Mouse (Mus musculus) gastrocnemius, postnatal 10 days (tissue): Measurements from ENCODE around the gene Pacrg. TPM values are rescaled to one million over a fixed set of nuclear protein-coding genes. Genes with fewer than 3 reads are reported as not detected.

Experiments
- DNase-seq: peaks from one replicate; pipeline ENCODE4 v3.0.0; 2021; ENCODE audit warnings: mixed read lengths
- total RNA-seq, 2 experiments: library from RNA; stranded (reverse); gene quantifications; 2 replicates each; pipeline ENCODE4 v1.2.3; 2021

Gene Pacrg
- total RNA-seq, 2 experiments from 2014 or later, result 1.9 to 2.1 TPM

DNA sequence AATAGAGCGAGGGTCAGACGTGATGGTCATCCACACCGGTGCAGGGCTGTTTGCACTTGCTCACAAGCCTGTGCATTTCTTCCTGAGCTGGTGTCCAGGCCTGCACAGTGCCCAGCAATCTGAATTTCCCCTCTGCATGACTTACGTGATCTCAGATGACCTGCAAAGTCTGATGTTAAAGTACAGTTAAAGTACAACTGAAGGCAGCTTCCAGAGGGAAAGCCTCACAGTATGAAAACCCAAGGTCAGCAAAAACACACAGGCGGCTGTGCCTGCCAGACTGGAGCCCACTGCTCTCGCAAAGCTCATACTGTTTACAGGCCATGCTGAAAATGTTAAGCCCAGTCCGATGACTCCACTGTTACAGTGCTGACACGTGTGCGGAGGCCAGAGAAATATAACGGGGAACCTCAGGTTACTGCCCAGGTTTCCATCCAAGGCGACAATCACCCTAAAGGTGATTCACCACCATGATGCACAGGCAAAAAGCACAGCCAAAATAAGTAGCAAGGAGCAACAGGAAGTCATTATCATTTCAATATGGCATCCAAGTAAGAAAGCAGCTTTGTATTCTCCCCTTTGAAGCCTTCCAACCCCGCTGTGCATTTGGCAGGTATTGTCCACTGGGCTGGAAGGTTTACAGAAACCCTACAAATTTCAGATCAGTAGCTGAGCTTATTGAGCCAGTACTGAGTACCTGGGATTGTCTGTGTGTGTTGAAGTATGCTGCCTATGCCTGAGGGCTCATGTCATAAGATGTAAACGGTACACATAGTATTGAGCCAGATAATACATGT is 213.6 kb downstream of the Pacrg start:
- DNase-seq, result no peak

GRCm38 (mm10) chr17:10624699-10625424 is 215.2 kb downstream of the Pacrg start:
- DNase-seq, result no peak

- no peak for DNase-seq
Measured at GRCm38 (mm10) chr17:10620621-10621020, 219.5 kb downstream of the Pacrg start.

GRCm38 (mm10) chr17:10619881-10620280 is 220.2 kb downstream of the Pacrg start:
- no peak for DNase-seq

GRCm38 (mm10) chr17:10617656-10618055 is 222.5 kb downstream of the Pacrg start:
- no peak for DNase-seq

DNA sequence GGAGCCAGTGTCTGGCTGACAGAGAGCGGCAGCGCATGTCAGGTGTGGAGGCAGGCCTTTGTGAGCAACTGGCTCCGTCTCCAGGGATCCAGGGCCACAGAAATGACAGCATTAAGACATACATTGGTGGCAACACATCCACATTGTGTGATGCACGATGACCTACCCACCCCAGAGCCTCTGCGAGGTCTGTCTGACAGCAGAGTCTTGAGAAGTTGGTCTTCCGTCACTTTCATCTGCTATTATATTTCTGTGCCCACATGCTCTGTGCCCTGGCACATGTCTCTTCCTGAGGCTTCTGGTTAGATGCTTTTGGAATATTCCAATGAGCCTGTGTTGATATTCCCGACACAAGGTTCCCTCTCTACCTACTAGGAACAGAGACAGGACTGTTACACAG is 224.5 kb downstream of the Pacrg start:
- no peak for DNase-seq

DNA sequence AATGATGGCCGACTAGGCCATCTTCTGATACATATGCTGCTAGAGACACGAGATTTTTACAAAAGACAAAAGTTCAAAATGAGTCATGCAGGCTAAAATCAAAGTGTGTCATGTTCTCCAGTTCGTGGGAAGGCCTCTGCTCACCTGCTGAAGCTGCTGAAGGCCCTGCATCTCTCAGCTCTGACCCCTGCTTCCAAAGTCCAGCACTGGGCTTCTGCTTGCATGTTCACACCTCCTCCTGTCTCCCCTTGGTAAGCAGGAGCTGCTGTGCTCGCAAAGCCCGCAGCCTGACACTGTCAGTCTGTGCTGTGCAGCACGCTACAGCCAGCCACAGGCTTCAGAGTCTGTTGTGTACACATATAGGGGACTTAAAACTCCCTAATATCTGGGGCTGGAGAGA is 225.4 kb downstream of the Pacrg start:
- DNase-seq, result no peak

DNA sequence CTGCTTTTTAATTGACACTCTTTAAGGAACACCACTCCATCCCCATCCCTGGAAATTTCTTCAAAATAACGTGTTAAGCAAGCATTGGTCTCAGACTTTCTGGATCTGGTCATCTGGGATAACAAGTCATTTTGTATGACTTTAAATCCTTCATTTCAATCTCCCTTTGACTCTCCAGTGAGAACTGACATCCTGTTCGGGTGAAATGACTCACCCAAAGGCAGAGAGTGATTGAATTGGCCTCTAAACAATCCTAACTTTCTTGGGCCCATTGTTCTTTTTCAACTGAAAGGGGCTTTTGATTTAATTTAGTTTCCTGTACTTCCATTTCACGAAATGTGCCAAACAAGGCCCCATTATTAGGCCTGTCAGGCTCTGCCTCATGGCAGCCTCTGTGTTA is 228.5 kb downstream of the Pacrg start:
- DNase-seq, result no peak

- DNase-seq, result no peak
Measured at GRCm38 (mm10) chr17:10608146-10608545, 232.0 kb downstream of the Pacrg start.

- no peak for DNase-seq
Measured at GRCm38 (mm10) chr17:10606090-10606489, 234.0 kb downstream of the Pacrg start.

GRCm38 (mm10) chr17:10597741-10598140 is 242.4 kb downstream of the Pacrg start:
- no peak for DNase-seq

DNA sequence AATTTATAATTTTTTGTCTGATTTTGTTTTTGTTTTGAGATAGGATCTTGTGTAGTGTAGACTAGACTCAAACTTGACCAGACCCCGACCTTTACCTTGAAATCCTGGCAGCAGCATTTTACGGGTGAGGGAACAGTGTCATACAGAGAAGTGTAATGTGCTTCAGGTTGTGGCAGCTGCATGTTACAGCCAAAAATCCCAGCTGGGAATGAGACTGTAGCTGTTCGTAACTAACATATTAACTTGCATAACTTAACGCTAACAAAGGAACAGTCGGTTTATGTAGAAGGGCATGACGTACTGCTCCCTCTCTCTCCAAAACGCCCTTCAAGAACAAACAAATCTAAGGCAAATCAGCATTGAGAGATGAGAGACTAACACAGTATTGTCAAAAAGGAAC is 250.5 kb downstream of the Pacrg start:
- DNase-seq, result no peak

- DNase-seq, result no peak
Measured at GRCm38 (mm10) chr17:10588922-10589400, 251.2 kb downstream of the Pacrg start.

- no peak for DNase-seq
Measured at GRCm38 (mm10) chr17:10583301-10583700, 256.8 kb downstream of the Pacrg start.

- DNase-seq, result no peak
Measured at GRCm38 (mm10) chr17:10575306-10575705, 264.8 kb downstream of the Pacrg start.

DNA sequence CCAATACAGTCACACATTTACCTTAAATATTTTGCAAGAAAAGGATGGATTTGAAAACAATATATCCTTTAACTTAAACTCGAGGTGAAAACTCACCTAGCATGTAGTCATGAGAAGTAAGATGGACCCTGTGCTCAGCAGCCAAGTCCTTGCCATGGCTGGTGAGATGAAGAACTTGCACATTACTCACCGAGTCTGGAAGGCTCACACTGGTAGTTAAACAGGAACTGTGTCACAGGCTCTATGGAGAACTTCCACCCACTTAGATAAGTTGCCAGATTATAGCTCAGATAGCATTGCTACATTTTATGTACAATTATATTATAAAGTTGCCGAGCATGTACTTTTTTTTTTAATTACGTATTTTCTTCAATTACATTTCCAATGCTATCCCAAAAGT is 267.7 kb downstream of the Pacrg start:
- DNase-seq, result no peak

- no peak for DNase-seq
Measured at GRCm38 (mm10) chr17:10569270-10569669, 270.8 kb downstream of the Pacrg start.

- no peak for DNase-seq
Measured at GRCm38 (mm10) chr17:10567411-10567810, 272.7 kb downstream of the Pacrg start.

- no peak for DNase-seq
Measured at GRCm38 (mm10) chr17:10564191-10564590, 275.9 kb downstream of the Pacrg start.

DNA sequence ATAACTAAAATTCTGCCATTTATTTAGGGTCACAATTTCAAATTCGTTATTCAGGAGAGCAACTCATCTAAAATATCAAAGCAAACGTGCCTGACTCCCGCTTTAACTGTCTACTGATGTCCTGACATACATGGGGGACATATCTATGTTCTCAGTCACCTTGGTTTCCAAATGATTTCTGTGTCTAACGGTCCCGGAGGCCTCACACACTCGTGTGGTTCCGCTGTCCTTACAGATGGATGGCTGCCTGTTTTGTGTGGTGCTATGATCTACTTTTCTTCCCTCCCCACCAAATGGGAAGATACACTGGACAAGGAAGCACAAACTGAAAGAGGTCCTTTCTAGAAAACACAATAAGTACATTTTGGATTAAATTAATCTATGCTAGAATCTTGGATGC is 277.2 kb downstream of the Pacrg start:
- DNase-seq, result no peak

GRCm38 (mm10) chr17:10560053-10560452 is 280.1 kb downstream of the Pacrg start:
- no peak for DNase-seq

DNA sequence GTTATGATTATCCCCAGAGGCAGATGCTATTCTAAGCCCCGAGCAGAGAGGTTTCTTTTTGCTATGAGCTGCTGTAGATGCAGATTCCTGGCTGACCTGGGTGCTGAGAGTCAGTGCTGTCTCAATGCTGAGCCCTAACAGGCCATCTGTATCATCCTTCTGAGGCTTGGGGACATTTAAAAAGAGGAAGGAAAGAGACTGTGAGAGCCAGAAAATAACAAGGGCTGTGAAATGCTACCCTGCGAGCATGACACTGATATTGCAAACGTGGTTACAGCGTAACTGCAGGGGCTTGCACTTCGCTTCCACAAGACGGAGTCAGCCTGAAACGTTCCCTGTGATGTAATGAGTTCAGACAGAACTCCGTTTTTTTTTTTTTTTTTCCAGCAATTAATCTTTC is 281.4 kb downstream of the Pacrg start:
- DNase-seq, result no peak

- DNase-seq, result no peak
Measured at GRCm38 (mm10) chr17:10552295-10553056, 287.6 kb downstream of the Pacrg start.
